Mouse (Mus musculus) kidney, adult 2 months (tissue): Measurements from ENCODE around the gene Zfp273.

Experiments
- CTCF ChIP-seq: fragments of 200-500 bp; conservative IDR thresholded peaks from 2 replicates; pipeline ENCODE4 v1.5.1; 2011; ENCODE audit warnings: low read depth, mild to moderate bottlenecking, control low read depth, low read length, moderate library complexity, mixed read lengths; ENCODE audit not compliant: insufficient read depth, insufficient read length
- POLR2A ChIP-seq: fragments of 200-500 bp; IDR thresholded peaks from one replicate; pipeline ENCODE4 v1.6.1; 2011; ENCODE audit warnings: low read depth, low read length, control low read depth

DNA sequence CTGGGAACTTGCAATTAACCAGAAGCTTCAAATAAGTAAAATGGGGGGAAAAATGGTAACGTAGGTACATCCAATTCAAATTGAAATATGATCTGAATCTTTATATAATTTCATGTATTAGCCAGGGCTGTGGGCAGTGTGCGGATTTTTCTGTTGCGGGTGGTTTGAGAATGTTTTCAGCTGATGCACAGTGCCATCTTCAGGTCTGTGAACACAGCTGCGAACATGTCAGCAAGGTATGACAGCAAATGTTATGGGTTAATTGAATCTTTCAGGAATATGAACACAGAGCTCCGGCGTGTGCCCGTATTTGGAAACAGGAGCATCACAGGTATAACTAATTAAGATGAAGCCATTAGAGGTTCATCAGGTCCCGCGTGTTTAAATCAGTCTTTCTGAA is 49.0 kb downstream of the Zfp273 start:
- TF ChIP-seq POLR2A, result no peak
- no peak for TF ChIP-seq CTCF
